Mouse (Mus musculus) bone marrow, adult 2 months (tissue): ENCODE results near the gene Snx17. TPM values are rescaled to one million over a fixed set of nuclear protein-coding genes. Genes with fewer than 3 reads are reported as not detected.

Experiments used
- H3K27ac ChIP-seq: fragments of 200-500 bp; 2 replicates; pipeline ENCODE4 v1.5.1; 2012; ENCODE audit warnings: low read depth, mild to moderate bottlenecking, control low read depth, inconsistent platforms, low read length; ENCODE audit not compliant: control insufficient read depth, poor library complexity, insufficient read depth
- H3K4me1 ChIP-seq: fragments of 200-500 bp; 2 replicates; pipeline ENCODE4 v1.6.1; 2011; ENCODE audit warnings: low read length; ENCODE audit not compliant: control insufficient read depth, insufficient read depth
- H3K4me3 ChIP-seq: fragments of 200-500 bp; replicated peaks from 2 replicates; pipeline ENCODE3; 2011; ENCODE audit warnings: mild to moderate bottlenecking, low read depth, low read length, control low read depth; ENCODE audit not compliant: control insufficient read depth
- CTCF ChIP-seq: fragments of 200-500 bp; IDR thresholded peaks from 2 replicates; pipeline ENCODE4 v1.5.1; 2011; ENCODE audit warnings: low read length, control low read depth; ENCODE audit not compliant: control insufficient read depth, insufficient read depth
- POLR2A ChIP-seq: fragments of 200-500 bp; IDR thresholded peaks from 2 replicates; pipeline ENCODE4 v1.6.1; 2011; ENCODE audit warnings: low read depth, mild to moderate bottlenecking, control low read depth, low read length, borderline replicate concordance; ENCODE audit not compliant: control insufficient read depth
- WGBS: fragments of 180-500 bp; shearing (Covaris S2); methylation state at CpG from one replicate; pipeline ENCODE4 v1.1.7; 2018; 5-methylcytosine and 5-hydroxymethylcytosine counted together
- polyA plus RNA-seq: library from polyadenylated mRNA; stranded (reverse); fragments of >200 nt; gene quantifications from 2 replicates; pipeline ENCODE4 v1.2.4, GENCODE M21; 2011; ENCODE audit warnings: low replicate concordance; ENCODE audit not compliant: missing spikeins, insufficient read depth, insufficient read length

The Snx17 gene
- polyA plus RNA-seq, 1 experiment: 42.0 TPM

- peak within 1 kb of the TSS; percentile 89 for H3K4me3 ChIP-seq
- H3K27ac ChIP-seq: peak within 1 kb of the TSS; percentile 99
- TF ChIP-seq POLR2A: peak; percentile 92; the same call in 1 of the 2 replicates
- no peak for TF ChIP-seq CTCF
- 1% methylated on average over 101 of the region's 103 CpGs for WGBS
- no peaks in the 10 kb centered on the region for H3K4me1 ChIP-seq
These were observed 47.9 kb downstream of the Snx17 start, which contains the start of the genes Nrbp1 and Gm9970 for GRCm38 (mm10) chr5:31240637-31241521. TSS of gene Nrbp1 (plus strand) at chr5:31240864. TSS of gene Gm9970 (minus strand) at chr5:31241232.

DNA sequence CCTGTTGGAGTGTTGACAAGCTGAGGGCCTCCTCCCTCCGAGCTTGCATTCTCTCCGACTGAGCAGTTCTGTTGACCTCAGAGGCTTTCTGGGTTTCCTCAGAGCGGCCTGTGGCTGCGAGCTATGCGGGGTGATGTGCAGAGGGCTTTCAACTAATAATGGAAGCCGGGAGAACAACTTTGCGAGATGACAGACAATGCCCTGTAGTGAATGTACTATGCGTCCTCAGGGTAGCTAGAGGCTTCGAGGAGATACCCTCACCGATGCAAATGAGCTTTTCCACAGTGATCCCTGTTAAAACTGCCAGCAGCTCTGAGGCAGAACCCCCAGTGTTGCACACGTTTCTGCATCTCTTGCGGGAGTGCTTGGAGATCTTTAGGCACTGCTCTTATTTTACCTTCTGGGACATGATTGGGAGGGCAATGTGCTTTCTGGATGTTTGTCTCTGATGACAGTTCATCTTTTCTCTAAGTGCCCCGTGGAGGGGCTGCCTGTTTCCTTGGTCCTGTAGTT is 48.6 kb downstream of the Snx17 start:
- 2% methylated on average over 13 of the region's 13 CpGs for WGBS
- Histone ChIP-seq H3K27ac (peak overlapping the region; percentile 5), H3K4me1 (no peaks in the 10 kb centered on the region), H3K4me3 (peak overlapping the region; percentile 89)
- TF ChIP-seq CTCF (no peak), POLR2A (no peak)

- no peak overlapping the region for H3K27ac ChIP-seq
These were observed 49.2 kb downstream of the Snx17 start for GRCm38 (mm10) chr5:31242191-31242590.

More at GRCm38 (mm10) chr5:31242191-31242590, 49.2 kb downstream of the Snx17 start:
- no peaks in the 10 kb centered on the region for H3K4me1 ChIP-seq
- no peak overlapping the region for H3K4me3 ChIP-seq
- 23% methylated on average over 10 of the region's 10 CpGs for WGBS
- TF ChIP-seq CTCF: no peak
- TF ChIP-seq POLR2A: no peak

Other genes with a start within 250 kb of the Snx17 start
- gene Cgref1, start 247.6 kb upstream of the Snx17 start, polyA plus RNA-seq: 1.0 TPM in 1 of 2 replicates, not detected in the other
- gene Preb, start 232.9 kb upstream of the Snx17 start, polyA plus RNA-seq: 138 and 214 TPM in 2 replicates
- not detected in 2 replicates for gene Tcf23, start 224.6 kb upstream of the Snx17 start, polyA plus RNA-seq
- gene Atraid, start 144.9 kb upstream of the Snx17 start, polyA plus RNA-seq: 53.2 and 95.6 TPM in 2 replicates
- gene Slc5a6, start 144.3 kb upstream of the Snx17 start, polyA plus RNA-seq: 1.6 and 3.6 TPM in 2 replicates
- 9.7 and 21.8 TPM in 2 replicates for gene Cad, start 138.4 kb upstream of the Snx17 start, polyA plus RNA-seq
- not detected in 2 replicates for gene Dnajc5g, start 86.9 kb upstream of the Snx17 start, polyA plus RNA-seq
- gene Slc30a3, start 85.0 kb upstream of the Snx17 start, polyA plus RNA-seq: not detected in 2 replicates
- not detected in 2 replicates for gene Trim54, start 76.5 kb upstream of the Snx17 start, polyA plus RNA-seq
- not detected in 2 replicates for gene Ucn, start 54.4 kb upstream of the Snx17 start, polyA plus RNA-seq
- gene Mpv17, start 39.0 kb upstream of the Snx17 start, polyA plus RNA-seq: 5.3 and 14.4 TPM in 2 replicates
- 2.0 TPM in 1 of 2 replicates, not detected in the other for gene Gm29609, start 13.3 kb upstream of the Snx17 start, polyA plus RNA-seq
- gene Gtf3c2, start 13.1 kb upstream of the Snx17 start, polyA plus RNA-seq: 32.1 and 67.3 TPM in 2 replicates
- 21.7 and 57.4 TPM in 2 replicates for gene Eif2b4, start 203 bp downstream of the Snx17 start, polyA plus RNA-seq
- gene Zfp513, start 9.1 kb downstream of the Snx17 start, polyA plus RNA-seq: 28.8 and 54.0 TPM in 2 replicates
- gene Ppm1g, start 27.5 kb downstream of the Snx17 start, polyA plus RNA-seq: 97.5 and 147 TPM in 2 replicates
- 51.1 and 93.7 TPM in 2 replicates for gene Nrbp1, start 47.6 kb downstream of the Snx17 start, polyA plus RNA-seq
- gene Gm9970, start 48.0 kb downstream of the Snx17 start, polyA plus RNA-seq: not detected in 2 replicates
- gene Krtcap3, start 58.5 kb downstream of the Snx17 start, polyA plus RNA-seq: 10.6 and 20.0 TPM in 2 replicates
- 12.0 and 41.2 TPM in 2 replicates for gene Ift172, start 97.9 kb downstream of the Snx17 start, polyA plus RNA-seq
- not detected in 2 replicates for gene Fndc4, start 102.9 kb downstream of the Snx17 start, polyA plus RNA-seq
- gene Gckr, start 104.2 kb downstream of the Snx17 start, polyA plus RNA-seq: 3.7 TPM in 1 of 2 replicates, not detected in the other